Comparison of ENCODE assay signal across 23 mouse cellular contexts in genomic region chr9:118110360-118110710, GRCm38 (mm10). TPM values are rescaled to one million over a fixed set of nuclear protein-coding genes. Genes with fewer than 3 reads are reported as not detected.
DNase-seq lines count a peak whose midpoint lies in the region; ATAC-seq and TF ChIP-seq lines count a peak whose summit lies in the region.
"Had no signal": no experiment of that assay in that cellular context is flagged by ENCODE, and none has a peak within 500 bp of the region (broad histone marks: within the 10 kb centered on the region; RNA-seq: fewer than 3 reads in every experiment).

No protein-coding gene starts in this region.

- TF ChIP-seq CTCF in stomach, postnatal 0 days (IDR thresholded peaks at IDR 0.05; ENCODE audit: low read depth): no peak

- peaks cover 19% of the 10 kb centered on the region; the same call in 1 of the 2 replicates for H3K27me3 ChIP-seq in forebrain, embryonic 12.5 days
- peaks cover 4% of the 10 kb centered on the region; the same call in 1 of the 2 replicates for H3K27me3 ChIP-seq in forebrain, embryonic 13.5 days
- H3K27me3 ChIP-seq in midbrain, embryonic 11.5 days (ENCODE audit: control insufficient read depth, insufficient read depth, low read length): no peaks in the 10 kb centered on the region
- H3K27me3 ChIP-seq in midbrain, embryonic 10.5 days (ENCODE audit: low read depth, poor library complexity, severe bottlenecking): no peaks in the 10 kb centered on the region
- no peaks in the 10 kb centered on the region for H3K27me3 ChIP-seq in stomach, postnatal 0 days (ENCODE audit: control insufficient read depth, insufficient read depth, low read length)
- H3K27me3 ChIP-seq: embryonic facial prominence, embryonic 13.5 days; embryonic facial prominence, embryonic 15.5 days; Patski had no signal

- no peaks in the 10 kb centered on the region for H3K36me3 ChIP-seq in forebrain, embryonic 12.5 days (replicated peaks)
- H3K36me3 ChIP-seq in forebrain, embryonic 13.5 days (ENCODE audit: poor library complexity, severe bottlenecking): no peaks in the 10 kb centered on the region
- no peaks in the 10 kb centered on the region for H3K36me3 ChIP-seq in midbrain, embryonic 11.5 days (ENCODE audit: control insufficient read depth, insufficient read depth, low read length)
- peaks cover 7% of the 10 kb centered on the region; the same call in 1 of the 2 replicates for H3K36me3 ChIP-seq in midbrain, embryonic 10.5 days
- no peaks in the 10 kb centered on the region for H3K36me3 ChIP-seq in stomach, postnatal 0 days (ENCODE audit: control insufficient read depth, insufficient read depth, low read length)
- H3K36me3 ChIP-seq: embryonic facial prominence, embryonic 15.5 days had no signal

- H3K9me3 ChIP-seq in forebrain, embryonic 12.5 days: no peaks in the 10 kb centered on the region
- H3K9me3 ChIP-seq in forebrain, embryonic 13.5 days (replicated peaks): no peaks in the 10 kb centered on the region
- H3K9me3 ChIP-seq in midbrain, embryonic 11.5 days (ENCODE audit: control insufficient read depth, low read length): no peaks in the 10 kb centered on the region
- H3K9me3 ChIP-seq in midbrain, embryonic 10.5 days (replicated peaks): no peaks in the 10 kb centered on the region
- no peaks in the 10 kb centered on the region for H3K9me3 ChIP-seq in stomach, postnatal 0 days (ENCODE audit: control insufficient read depth, low read length)
- H3K9me3 ChIP-seq: embryonic facial prominence, embryonic 13.5 days; embryonic facial prominence, embryonic 15.5 days; forebrain, embryonic 10.5 days; G1E had no signal

- WGBS in forebrain, embryonic 12.5 days: 80% methylated on average over 2 of the region's 2 CpGs
- WGBS in forebrain, embryonic 13.5 days: 76% methylated on average over 2 of the region's 2 CpGs
- WGBS in midbrain, embryonic 11.5 days: 72% methylated on average over 2 of the region's 2 CpGs
- WGBS in midbrain, embryonic 10.5 days: 92% methylated on average over 2 of the region's 2 CpGs
- 60% methylated on average over 2 of the region's 2 CpGs for WGBS in stomach, postnatal 0 days

- no peak overlapping the region for H3K4me3 ChIP-seq in forebrain, embryonic 12.5 days (replicated peaks)
- no peak overlapping the region for H3K4me3 ChIP-seq in forebrain, embryonic 13.5 days
- no peak overlapping the region for H3K4me3 ChIP-seq in midbrain, embryonic 11.5 days (ENCODE audit: low read depth, low read length)
- H3K4me3 ChIP-seq in midbrain, embryonic 10.5 days: no peak overlapping the region
- H3K4me3 ChIP-seq in stomach, postnatal 0 days (ENCODE audit: low read depth, low read length): no peak overlapping the region
- H3K4me3 ChIP-seq: embryonic facial prominence, embryonic 13.5 days; embryonic facial prominence, embryonic 15.5 days; erythroblast, embryonic 14.5 days; forebrain, embryonic 10.5 days had no signal

- H3K9ac ChIP-seq in forebrain, embryonic 12.5 days: no peak overlapping the region
- no peak overlapping the region for H3K9ac ChIP-seq in forebrain, embryonic 13.5 days
- no peak overlapping the region for H3K9ac ChIP-seq in midbrain, embryonic 11.5 days (ENCODE audit: low read length)
- H3K9ac ChIP-seq in stomach, postnatal 0 days (ENCODE audit: low read length): no peak overlapping the region
- H3K9ac ChIP-seq: embryonic facial prominence, embryonic 13.5 days; embryonic facial prominence, embryonic 15.5 days had no signal

- peak; percentile 50 for DNase-seq in adrenal gland, adult 8-10 months
- no peak for DNase-seq in adrenal gland, postnatal 25 days
- peak; percentile 44 for DNase-seq in midbrain, embryonic 11.5 days (ENCODE audit: low spot score, missing footprints)
- no peak for DNase-seq in midbrain, embryonic 10.5 days (ENCODE audit: low spot score)
- DNase-seq in adrenal gland, postnatal 14 days: peak; percentile 26
- no peak for DNase-seq in stomach, postnatal 0 days (ENCODE audit: low spot score)
- DNase-seq: cerebellum, adult 11 months; cerebellum, adult 18-20 months; cerebellum, adult 8-10 months; cerebellum, adult 9-11 months; cerebellum, postnatal 14 days; cerebellum, postnatal 36 days; embryo, embryonic 11 days had no signal

- no peak overlapping the region for H3K4me2 ChIP-seq in forebrain, embryonic 12.5 days
- no peak overlapping the region for H3K4me2 ChIP-seq in forebrain, embryonic 13.5 days
- H3K4me2 ChIP-seq in midbrain, embryonic 11.5 days: no peak overlapping the region
- H3K4me2 ChIP-seq in stomach, postnatal 0 days (replicated peaks; ENCODE audit: low read depth): no peak overlapping the region
- H3K4me2 ChIP-seq: embryonic facial prominence, embryonic 13.5 days; embryonic facial prominence, embryonic 15.5 days had no signal

- peaks cover 19% of the 10 kb centered on the region; the same call in 1 of the 2 replicates for H3K4me1 ChIP-seq in forebrain, embryonic 12.5 days
- peaks cover 30% of the 10 kb centered on the region for H3K4me1 ChIP-seq in forebrain, embryonic 13.5 days
- H3K4me1 ChIP-seq in midbrain, embryonic 11.5 days (ENCODE audit: control insufficient read depth, insufficient read depth, low read length): no peaks in the 10 kb centered on the region
- H3K4me1 ChIP-seq in midbrain, embryonic 10.5 days: no peaks in the 10 kb centered on the region
- H3K4me1 ChIP-seq in stomach, postnatal 0 days (replicated peaks; ENCODE audit: control insufficient read depth, insufficient read depth): no peaks in the 10 kb centered on the region
- H3K4me1 ChIP-seq: embryonic facial prominence, embryonic 13.5 days; embryonic facial prominence, embryonic 15.5 days had no signal

- H3K27ac ChIP-seq in forebrain, embryonic 12.5 days: 0 out of 2 replicates have a peak overlapping the region, but pooled peaks have one; percentile 9
- H3K27ac ChIP-seq in forebrain, embryonic 13.5 days: no peak overlapping the region
- no peak overlapping the region for H3K27ac ChIP-seq in midbrain, embryonic 11.5 days (ENCODE audit: low read depth, low read length)
- H3K27ac ChIP-seq in midbrain, embryonic 10.5 days (replicated peaks): no peak overlapping the region
- no peak overlapping the region for H3K27ac ChIP-seq in stomach, postnatal 0 days (replicated peaks)
- H3K27ac ChIP-seq: embryonic facial prominence, embryonic 13.5 days; embryonic facial prominence, embryonic 15.5 days; forebrain, embryonic 10.5 days had no signal

- no peak for TF ChIP-seq EP300 in stomach, postnatal 0 days (optimal IDR thresholded peaks at IDR 0.05)

- no peak for ATAC-seq in forebrain, embryonic 12.5 days (ENCODE audit: low FRiP score)
- no peak for ATAC-seq in forebrain, embryonic 13.5 days
- no peak for ATAC-seq in midbrain, embryonic 11.5 days (ENCODE audit: low FRiP score)
- ATAC-seq in stomach, postnatal 0 days (ENCODE audit: low FRiP score, low TSS enrichment): no peak
- ATAC-seq: forebrain, embryonic 14.5 days; forebrain, embryonic 16.5 days; Patski had no signal

RNA-seq across cellular contexts. Expression of gene Cmc1, which starts 39.6 kb away (rescaled TPM):
- 10 to 100 TPM; 25.0 to 29.6 (median 26.9) TPM for total RNA-seq in adrenal gland, adult 8-10 months (2022)
- 29.2 and 48.4 TPM in 2 replicates for total RNA-seq in adrenal gland, postnatal 25 days (2021)
- polyA plus RNA-seq in forebrain, embryonic 12.5 days (2016; fragmentation: Nextera tagmentation; extraction: Ambion mirVana): 42.8 and 44.2 TPM in 2 replicates
- 47.5 and 51.9 TPM in 2 replicates for polyA plus RNA-seq in forebrain, embryonic 13.5 days (2015; fragmentation: Nextera tagmentation; extraction: Ambion mirVana)
- polyA plus RNA-seq in midbrain, embryonic 11.5 days (2014; fragmentation: Nextera tagmentation; extraction: Ambion mirVana): 40.1 and 41.5 TPM in 2 replicates
- polyA plus RNA-seq in midbrain, embryonic 10.5 days (2016; fragmentation: Nextera tagmentation; extraction: Ambion mirVana): 30.7 and 35.0 TPM in 2 replicates
- total RNA-seq in adrenal gland, postnatal 14 days (2021): 45.6 and 47.3 TPM in 2 replicates
- 73.7 and 74.2 TPM in 2 replicates for polyA plus RNA-seq in stomach, postnatal 0 days (2015; fragmentation: Nextera tagmentation; extraction: Ambion mirVana)

Comparison
In these comparisons a context has a peak if more than half of its experiments do, and no peak if none do; other contexts are left out.
1. DNase-seq: peak in adrenal gland, adult 8-10 months (single experiment), midbrain, embryonic 11.5 days (single experiment) and adrenal gland, postnatal 14 days (single experiment); none in adrenal gland, postnatal 25 days (single experiment), midbrain, embryonic 10.5 days (single experiment) and stomach, postnatal 0 days (single experiment).